Mouse (Mus musculus): Measurements from ENCODE around the gene Nxn. TPM values are rescaled to one million over a fixed set of nuclear protein-coding genes. Genes with fewer than 3 reads are reported as not detected.

The Nxn gene
- polyA plus RNA-seq, 1 experiment: 10.6 TPM

- no peak for TF ChIP-seq POLR2A (IDR thresholded peaks at IDR 0.05; ENCODE audit: low read depth, low read length)
- TF ChIP-seq CTCF (conservative IDR thresholded peaks at IDR 0.05; ENCODE audit: insufficient read depth, insufficient read length, low read depth, low read length): no peak
- Histone ChIP-seq H3K27me3 (replicated peaks; ENCODE audit: control insufficient read depth, insufficient read depth, low read length) (no peaks in the 10 kb centered on the region), H3K27ac (ENCODE audit: insufficient read depth, low read depth, low read length) (peak overlapping the region; percentile 36), H3K4me3 (ENCODE audit: insufficient read depth, low read depth, low read length) (no peak overlapping the region), H3K36me3 (ENCODE audit: control insufficient read depth, insufficient read depth, low read length) (no peaks in the 10 kb centered on the region), H3K4me1 (ENCODE audit: control insufficient read depth, insufficient read depth, low read length) (no peaks in the 10 kb centered on the region; the same call in 1 of the 2 replicates)
- 70% methylated on average over 6 of the region's 6 CpGs for WGBS
- DNase-seq: peak; percentile 73
Measured at GRCm38 (mm10) chr11:76292831-76293230, 106.1 kb downstream of the Nxn start.

DNA sequence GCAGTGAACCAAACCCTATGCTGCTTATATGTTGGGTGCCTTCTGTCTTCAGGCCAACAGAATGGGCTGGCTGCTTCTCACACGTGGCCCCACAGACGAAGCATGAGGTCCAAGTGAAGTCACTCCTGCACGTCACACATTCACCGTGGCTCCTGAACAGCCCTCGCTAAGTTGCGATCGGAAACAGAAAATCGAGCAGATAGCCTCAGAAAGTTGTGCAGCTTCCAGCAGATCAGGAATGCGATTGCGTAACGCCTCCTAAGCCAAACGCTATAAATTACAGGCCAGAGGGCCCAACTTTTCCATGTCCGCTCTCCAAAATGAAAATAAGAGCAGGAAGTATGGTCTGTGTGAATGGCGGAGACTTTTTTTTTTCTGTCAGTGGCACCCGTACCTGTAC is 106.5 kb downstream of the Nxn start:
- Histone ChIP-seq H3K27me3 (replicated peaks; ENCODE audit: control insufficient read depth, insufficient read depth, low read length) (no peaks in the 10 kb centered on the region), H3K4me3 (ENCODE audit: insufficient read depth, low read depth, low read length) (no peak overlapping the region), H3K36me3 (ENCODE audit: control insufficient read depth, insufficient read depth, low read length) (no peaks in the 10 kb centered on the region), H3K4me1 (ENCODE audit: control insufficient read depth, insufficient read depth, low read length) (no peaks in the 10 kb centered on the region; the same call in 1 of the 2 replicates), H3K27ac (ENCODE audit: insufficient read depth, low read depth, low read length) (peak overlapping the region; percentile 40)
- 48% methylated on average over 15 of the region's 15 CpGs for WGBS
- no peak for TF ChIP-seq POLR2A (IDR thresholded peaks at IDR 0.05; ENCODE audit: low read depth, low read length)
- no peak for TF ChIP-seq CTCF (conservative IDR thresholded peaks at IDR 0.05; ENCODE audit: insufficient read depth, insufficient read length, low read depth, low read length)
- peak; percentile 83 for DNase-seq

GRCm38 (mm10) chr11:76291960-76292359 is 107.0 kb downstream of the Nxn start:
- DNase-seq: no peak
- H3K4me3 ChIP-seq (ENCODE audit: insufficient read depth, low read depth, low read length): no peak overlapping the region
- H3K4me1 ChIP-seq (ENCODE audit: control insufficient read depth, insufficient read depth, low read length): no peaks in the 10 kb centered on the region; the same call in 1 of the 2 replicates
- TF ChIP-seq POLR2A (IDR thresholded peaks at IDR 0.05; ENCODE audit: low read depth, low read length) (no peak), CTCF (conservative IDR thresholded peaks at IDR 0.05; ENCODE audit: insufficient read depth, insufficient read length, low read depth, low read length) (no peak)
- peak overlapping the region; percentile 40 for H3K27ac ChIP-seq (ENCODE audit: insufficient read depth, low read depth, low read length)
- H3K36me3 ChIP-seq (ENCODE audit: control insufficient read depth, insufficient read depth, low read length): no peaks in the 10 kb centered on the region
- no peaks in the 10 kb centered on the region for H3K27me3 ChIP-seq (replicated peaks; ENCODE audit: control insufficient read depth, insufficient read depth, low read length)
- 65% methylated on average over 4 of the region's 4 CpGs for WGBS

DNA sequence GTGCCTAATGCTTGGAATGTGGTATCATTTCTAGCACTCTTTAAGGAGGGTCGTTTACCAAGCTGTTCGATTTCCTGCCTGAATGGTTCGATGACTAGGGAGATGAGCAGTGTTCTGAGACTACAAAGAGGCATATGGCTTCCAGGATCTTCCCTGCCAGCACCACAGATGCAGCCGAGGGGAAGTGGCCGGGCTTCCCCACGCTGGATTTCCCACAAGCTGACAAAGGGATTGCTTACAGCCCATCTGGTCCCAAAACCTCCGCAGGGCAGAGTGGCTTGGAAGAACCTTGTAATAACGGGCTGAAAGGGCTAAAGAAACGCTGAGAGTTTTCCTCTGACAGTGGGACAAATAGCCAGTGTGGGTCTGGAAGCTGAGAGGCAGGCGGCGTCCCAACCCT is 108.6 kb downstream of the Nxn start:
- TF ChIP-seq POLR2A (IDR thresholded peaks at IDR 0.05; ENCODE audit: low read depth, low read length) (no peak), CTCF (conservative IDR thresholded peaks at IDR 0.05; ENCODE audit: insufficient read depth, insufficient read length, low read depth, low read length) (no peak)
- Histone ChIP-seq H3K36me3 (ENCODE audit: control insufficient read depth, insufficient read depth, low read length) (no peaks in the 10 kb centered on the region), H3K27me3 (replicated peaks; ENCODE audit: control insufficient read depth, insufficient read depth, low read length) (no peaks in the 10 kb centered on the region), H3K4me1 (ENCODE audit: control insufficient read depth, insufficient read depth, low read length) (peaks cover 6% of the 10 kb centered on the region; the same call in 1 of the 2 replicates), H3K27ac (ENCODE audit: insufficient read depth, low read depth, low read length) (no peak overlapping the region), H3K4me3 (ENCODE audit: insufficient read depth, low read depth, low read length) (no peak overlapping the region)
- no peak for DNase-seq
- 53% methylated on average over 11 of the region's 11 CpGs for WGBS

DNA sequence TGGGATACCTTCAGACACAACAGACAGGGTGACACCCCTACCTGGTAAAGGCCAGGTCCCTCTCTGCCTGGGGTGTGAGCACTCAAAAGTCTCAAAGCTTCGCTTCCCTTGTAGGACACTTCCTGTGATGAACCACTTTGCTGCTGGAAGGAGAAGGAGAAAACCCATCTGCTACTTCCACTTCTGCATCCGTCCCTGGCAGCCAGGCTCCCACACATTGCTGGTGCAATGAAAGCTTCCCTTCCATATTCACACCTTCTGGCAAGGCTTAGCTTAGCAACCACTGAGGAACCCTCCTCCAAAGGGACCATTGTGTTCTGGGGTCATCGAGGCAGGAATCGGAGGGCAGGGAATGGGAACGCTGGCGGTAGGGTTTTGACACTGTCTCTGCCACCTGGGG is 110.3 kb downstream of the Nxn start:
- Histone ChIP-seq H3K36me3 (ENCODE audit: control insufficient read depth, insufficient read depth, low read length) (no peaks in the 10 kb centered on the region), H3K27ac (ENCODE audit: insufficient read depth, low read depth, low read length) (no peak overlapping the region), H3K27me3 (replicated peaks; ENCODE audit: control insufficient read depth, insufficient read depth, low read length) (no peaks in the 10 kb centered on the region), H3K4me1 (ENCODE audit: control insufficient read depth, insufficient read depth, low read length) (peaks cover 10% of the 10 kb centered on the region; the same call in 1 of the 2 replicates), H3K4me3 (ENCODE audit: insufficient read depth, low read depth, low read length) (no peak overlapping the region)
- TF ChIP-seq CTCF (conservative IDR thresholded peaks at IDR 0.05; ENCODE audit: insufficient read depth, insufficient read length, low read depth, low read length) (no peak), POLR2A (IDR thresholded peaks at IDR 0.05; ENCODE audit: low read depth, low read length) (no peak)
- 89% methylated on average over 6 of the region's 6 CpGs for WGBS
- DNase-seq: no peak

GRCm38 (mm10) chr11:76287301-76287700 is 111.6 kb downstream of the Nxn start:
- DNase-seq: no peak
- WGBS: 66% methylated on average over 10 of the region's 10 CpGs
- Histone ChIP-seq H3K27ac (ENCODE audit: insufficient read depth, low read depth, low read length) (no peak overlapping the region), H3K36me3 (ENCODE audit: control insufficient read depth, insufficient read depth, low read length) (no peaks in the 10 kb centered on the region), H3K4me3 (ENCODE audit: insufficient read depth, low read depth, low read length) (no peak overlapping the region), H3K4me1 (ENCODE audit: control insufficient read depth, insufficient read depth, low read length) (peaks cover 10% of the 10 kb centered on the region; the same call in 1 of the 2 replicates), H3K27me3 (replicated peaks; ENCODE audit: control insufficient read depth, insufficient read depth, low read length) (no peaks in the 10 kb centered on the region)
- TF ChIP-seq POLR2A (IDR thresholded peaks at IDR 0.05; ENCODE audit: low read depth, low read length) (no peak), CTCF (conservative IDR thresholded peaks at IDR 0.05; ENCODE audit: insufficient read depth, insufficient read length, low read depth, low read length) (no peak)

- Histone ChIP-seq H3K27me3 (replicated peaks; ENCODE audit: control insufficient read depth, insufficient read depth, low read length) (no peaks in the 10 kb centered on the region), H3K27ac (ENCODE audit: insufficient read depth, low read depth, low read length) (no peak overlapping the region), H3K4me3 (ENCODE audit: insufficient read depth, low read depth, low read length) (no peak overlapping the region), H3K36me3 (ENCODE audit: control insufficient read depth, insufficient read depth, low read length) (no peaks in the 10 kb centered on the region), H3K4me1 (ENCODE audit: control insufficient read depth, insufficient read depth, low read length) (peaks cover 10% of the 10 kb centered on the region; the same call in 1 of the 2 replicates)
- WGBS: 67% methylated on average over 10 of the region's 10 CpGs
- DNase-seq: no peak
- no peak for TF ChIP-seq CTCF (conservative IDR thresholded peaks at IDR 0.05; ENCODE audit: insufficient read depth, insufficient read length, low read depth, low read length)
- no peak for TF ChIP-seq POLR2A (IDR thresholded peaks at IDR 0.05; ENCODE audit: low read depth, low read length)
Measured at GRCm38 (mm10) chr11:76286534-76287126, 112.3 kb downstream of the Nxn start.

Data from kidney, adult 2 months (tissue).